Mouse (Mus musculus) G1E (cell line): ENCODE results near the gene Pls3.

Experiments used
- CTCF ChIP-seq: IDR thresholded peaks from 2 replicates; pipeline ENCODE4 v1.5.1; 2012; ENCODE audit warnings: low read depth, low read length, inconsistent platforms, mixed read lengths
- GATA1 ChIP-seq: IDR thresholded peaks from 2 replicates; pipeline ENCODE4 v1.6.1; 2012; ENCODE audit warnings: borderline replicate concordance, low read length, inconsistent platforms, mixed read lengths
- GATA2 ChIP-seq: IDR thresholded peaks from 2 replicates; pipeline ENCODE4 v1.6.1; 2012; ENCODE audit warnings: low read depth, low read length, inconsistent platforms, borderline replicate concordance

DNA sequence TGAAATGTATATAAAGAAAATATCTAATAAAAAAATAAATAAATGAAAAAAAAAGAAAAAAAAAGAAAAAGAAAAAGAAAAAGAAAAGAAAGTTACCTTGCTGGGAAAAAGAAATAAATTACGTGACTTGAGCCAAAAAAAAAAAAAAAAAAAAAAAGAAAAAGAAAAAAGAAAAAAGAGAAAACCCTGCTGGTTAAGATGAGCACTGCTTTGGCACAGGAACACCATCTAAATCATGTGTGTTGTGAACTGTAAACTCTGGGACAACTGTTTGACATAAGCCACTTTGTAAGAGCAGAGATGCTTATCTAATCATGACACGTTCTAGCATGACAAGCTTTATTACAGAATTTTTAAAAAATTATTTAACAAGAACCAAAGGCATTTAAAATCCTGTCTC, 32.9 kb downstream of the Pls3 start:
- TF ChIP-seq GATA1 (no peak), CTCF (no peak), GATA2 (no peak)
